Mouse (Mus musculus): ENCODE results near the gene Slc17a7. TPM values are rescaled to one million over a fixed set of nuclear protein-coding genes. Genes with fewer than 3 reads are reported as not detected.
A peak's percentile ranks its signal among the peaks of the same experiment; 100 is the strongest.
"Not testable (repeated sequence)": the region's sequence is repeated elsewhere in the genome, so short reads cannot be mapped to it uniquely, and the experiment has no call there.

Slc17a7 gene
- polyA plus RNA-seq, 1 experiment from 2014 or later, result 3.8 TPM

- H3K27ac ChIP-seq (ENCODE audit: poor library complexity, severe bottlenecking), result no peak overlapping the region
- H3K9me3 ChIP-seq (replicated peaks), result peaks cover 47% of the 10 kb centered on the region
- no peak for ATAC-seq (ENCODE audit: insufficient number of reproducible peaks, low FRiP score)
- no peak overlapping the region for H3K4me2 ChIP-seq
- H3K9ac ChIP-seq, result no peak overlapping the region
- H3K27me3 ChIP-seq (replicated peaks), result peaks cover 97% of the 10 kb centered on the region
- no peak overlapping the region for H3K4me3 ChIP-seq
- peaks cover 16% of the 10 kb centered on the region for H3K4me1 ChIP-seq (replicated peaks)
- peaks cover 12% of the 10 kb centered on the region; the same call in 1 of the 2 replicates for H3K36me3 ChIP-seq
- WGBS, result 5% methylated on average over 19 of the region's 19 CpGs
These were observed 4.2 kb downstream of the Slc17a7 start for GRCm38 (mm10) chr7:45167761-45168445.

DNA sequence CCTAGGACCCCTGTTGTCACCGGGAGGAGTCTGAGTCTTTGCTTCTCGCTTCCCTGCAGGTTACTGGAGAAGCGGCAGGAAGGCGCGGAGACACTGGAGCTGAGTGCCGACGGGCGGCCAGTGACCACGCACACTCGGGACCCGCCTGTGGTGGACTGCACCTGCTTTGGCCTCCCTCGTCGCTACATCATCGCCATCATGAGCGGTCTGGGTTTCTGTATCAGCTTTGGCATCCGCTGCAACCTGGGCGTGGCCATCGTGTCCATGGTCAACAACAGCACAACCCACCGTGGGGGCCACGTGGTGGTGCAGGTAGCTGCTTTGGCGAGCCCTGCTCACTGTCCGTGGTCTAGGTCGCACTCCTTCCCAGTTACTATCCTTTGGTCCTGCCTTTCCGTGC, 4.9 kb downstream of the Slc17a7 start:
- H3K4me3 ChIP-seq, result peak overlapping the region; percentile 10; the same call in 1 of the 2 replicates
- H3K36me3 ChIP-seq, result peaks cover 12% of the 10 kb centered on the region; the same call in 1 of the 2 replicates
- H3K27ac ChIP-seq (ENCODE audit: poor library complexity, severe bottlenecking), result no peak overlapping the region
- H3K4me1 ChIP-seq (replicated peaks), result peaks cover 15% of the 10 kb centered on the region
- no peak for ATAC-seq (ENCODE audit: insufficient number of reproducible peaks, low FRiP score)
- no peak overlapping the region for H3K4me2 ChIP-seq
- H3K9ac ChIP-seq, result no peak overlapping the region
- H3K27me3 ChIP-seq (replicated peaks), result peaks cover 95% of the 10 kb centered on the region
- peaks cover 49% of the 10 kb centered on the region for H3K9me3 ChIP-seq (replicated peaks)
- WGBS, result 6% methylated on average over 24 of the region's 24 CpGs

DNA sequence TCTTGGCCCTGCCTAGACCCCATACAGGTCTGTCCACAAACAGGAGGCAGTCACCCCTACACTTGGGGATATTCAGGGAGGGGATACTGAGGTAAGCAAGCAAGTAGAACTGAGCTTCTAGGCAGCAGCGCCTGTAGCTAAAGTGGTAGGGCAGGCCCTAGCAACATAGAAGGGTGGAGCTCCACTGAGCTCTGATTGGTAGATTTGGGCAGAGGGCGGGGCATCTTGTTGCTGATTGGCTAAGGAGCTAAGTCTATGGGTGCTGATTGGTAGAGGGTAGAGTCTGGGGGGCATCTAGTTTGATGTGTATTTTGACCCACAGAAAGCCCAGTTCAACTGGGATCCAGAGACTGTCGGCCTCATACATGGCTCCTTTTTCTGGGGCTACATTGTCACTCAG, 5.7 kb downstream of the Slc17a7 start:
- H3K4me3 ChIP-seq, result no peak overlapping the region
- no peak overlapping the region for H3K27ac ChIP-seq (ENCODE audit: poor library complexity, severe bottlenecking)
- H3K4me2 ChIP-seq, result no peak overlapping the region
- peaks cover 49% of the 10 kb centered on the region for H3K9me3 ChIP-seq (replicated peaks)
- no peak for ATAC-seq (ENCODE audit: insufficient number of reproducible peaks, low FRiP score)
- H3K27me3 ChIP-seq (replicated peaks), result peaks cover 94% of the 10 kb centered on the region
- H3K36me3 ChIP-seq, result peaks cover 12% of the 10 kb centered on the region; the same call in 1 of the 2 replicates
- no peak overlapping the region for H3K9ac ChIP-seq
- WGBS, result 85% methylated on average over 3 of the region's 3 CpGs
- peaks cover 6% of the 10 kb centered on the region; the same call in 1 of the 2 replicates for H3K4me1 ChIP-seq (replicated peaks)

DNA sequence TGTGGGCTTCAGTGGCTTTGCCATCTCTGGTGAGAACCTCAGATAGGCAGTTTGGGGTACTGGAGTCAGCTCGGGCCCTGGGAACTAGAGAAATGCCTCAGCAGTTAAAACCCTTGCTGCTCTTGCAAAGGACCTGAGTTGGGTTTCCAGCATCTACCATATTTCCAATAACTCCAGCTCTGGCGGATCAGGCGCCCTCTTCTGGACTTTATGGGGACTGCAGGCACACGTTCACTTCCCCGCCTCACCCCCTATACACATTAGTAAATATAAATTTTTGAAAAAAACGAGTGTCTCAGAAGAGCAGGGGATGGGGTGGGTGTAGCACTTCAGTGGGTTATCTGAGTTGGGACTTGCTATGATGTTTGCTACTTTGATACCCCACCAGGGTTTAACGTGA, 9.2 kb downstream of the Slc17a7 start:
- no peak for ATAC-seq (ENCODE audit: insufficient number of reproducible peaks, low FRiP score)
- H3K4me2 ChIP-seq, result no peak overlapping the region
- no peak overlapping the region for H3K9ac ChIP-seq
- no peak overlapping the region for H3K27ac ChIP-seq (ENCODE audit: poor library complexity, severe bottlenecking)
- peaks cover 94% of the 10 kb centered on the region for H3K27me3 ChIP-seq (replicated peaks)
- 56% methylated on average over 7 of the region's 7 CpGs for WGBS
- H3K4me3 ChIP-seq, result no peak overlapping the region
- H3K4me1 ChIP-seq (replicated peaks), result peaks cover 16% of the 10 kb centered on the region
- peaks cover 12% of the 10 kb centered on the region; the same call in 1 of the 2 replicates for H3K36me3 ChIP-seq
- H3K9me3 ChIP-seq (replicated peaks), result peaks cover 49% of the 10 kb centered on the region

DNA sequence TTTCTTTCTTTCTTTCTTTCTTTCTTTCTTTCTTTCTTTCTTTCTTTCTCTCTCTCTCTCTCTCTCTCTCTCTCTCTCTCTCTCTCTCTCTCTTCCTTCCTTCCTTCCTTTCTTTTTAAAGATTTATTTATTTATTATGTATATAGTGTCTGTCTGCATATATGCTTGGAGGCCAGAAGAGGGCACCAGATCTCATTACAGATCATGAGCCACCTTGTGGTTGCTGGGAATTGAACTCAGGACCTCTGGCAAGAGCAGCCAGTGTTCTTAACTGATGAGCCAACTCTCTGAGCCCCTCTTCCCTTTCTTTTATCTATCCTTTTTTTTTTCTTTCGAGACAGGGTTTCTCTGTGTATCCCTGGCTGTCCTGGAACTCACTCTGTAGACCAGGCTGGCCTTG, 10.0 kb downstream of the Slc17a7 start:
- not testable (repeated sequence) for ATAC-seq (ENCODE audit: insufficient number of reproducible peaks, low FRiP score); H3K9ac ChIP-seq; H3K27ac ChIP-seq (ENCODE audit: poor library complexity, severe bottlenecking); H3K4me2 ChIP-seq; H3K4me3 ChIP-seq
- Histone ChIP-seq H3K4me1 (replicated peaks) (peaks cover 16% of the 10 kb centered on the region), H3K36me3 (peaks cover 12% of the 10 kb centered on the region; the same call in 1 of the 2 replicates), H3K9me3 (replicated peaks) (peaks cover 43% of the 10 kb centered on the region), H3K27me3 (replicated peaks) (peaks cover 94% of the 10 kb centered on the region)
- WGBS, result 53% methylated on average over 1 of the region's 1 CpGs

DNA sequence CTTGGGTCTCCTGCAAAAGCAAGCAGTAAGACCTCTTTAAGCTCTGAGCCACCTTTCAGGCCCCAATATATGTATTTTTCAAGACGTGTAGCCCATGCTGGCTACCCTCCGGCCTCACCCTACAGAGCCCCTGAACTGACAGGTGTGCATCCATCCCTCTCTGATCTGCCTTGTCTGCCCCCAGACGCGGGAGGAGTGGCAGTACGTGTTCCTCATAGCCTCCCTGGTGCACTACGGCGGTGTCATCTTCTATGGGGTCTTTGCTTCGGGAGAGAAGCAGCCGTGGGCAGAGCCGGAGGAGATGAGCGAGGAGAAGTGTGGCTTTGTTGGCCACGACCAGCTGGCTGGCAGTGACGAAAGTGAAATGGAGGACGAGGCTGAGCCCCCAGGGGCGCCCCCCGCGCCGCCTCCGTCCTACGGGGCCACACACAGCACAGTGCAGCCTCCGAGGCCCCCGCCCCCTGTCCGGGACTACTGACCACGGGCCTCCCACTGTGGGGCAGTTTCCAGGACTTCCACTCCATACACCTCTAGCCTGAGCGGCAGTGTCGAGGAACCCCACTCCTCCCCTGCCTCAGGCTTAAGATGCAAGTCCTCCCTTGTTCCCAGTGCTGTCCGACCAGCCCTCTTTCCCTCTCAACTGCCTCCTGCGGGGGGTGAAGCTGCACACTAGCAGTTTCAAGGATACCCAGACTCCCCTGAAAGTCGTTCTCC, 11.0 kb downstream of the Slc17a7 start:
- no peak overlapping the region for H3K27ac ChIP-seq (ENCODE audit: poor library complexity, severe bottlenecking)
- H3K27me3 ChIP-seq (replicated peaks), result peaks cover 94% of the 10 kb centered on the region
- peaks cover 33% of the 10 kb centered on the region for H3K9me3 ChIP-seq (replicated peaks)
- H3K9ac ChIP-seq, result no peak overlapping the region; the same call in 1 of the 2 replicates
- peak overlapping the region; percentile 35 for H3K4me2 ChIP-seq
- peak overlapping the region; percentile 7; the same call in 1 of the 2 replicates for H3K4me3 ChIP-seq
- peaks cover 16% of the 10 kb centered on the region for H3K4me1 ChIP-seq (replicated peaks)
- ATAC-seq (ENCODE audit: insufficient number of reproducible peaks, low FRiP score), result no peak
- H3K36me3 ChIP-seq, result peaks cover 3% of the 10 kb centered on the region; the same call in 1 of the 2 replicates
- 5% methylated on average over 29 of the region's 29 CpGs for WGBS

GRCm38 (mm10) chr7:45175398-45175797, 11.6 kb downstream of the Slc17a7 start:
- WGBS, result 2% methylated on average over 13 of the region's 13 CpGs
- Histone ChIP-seq H3K4me3 (no peak overlapping the region), H3K4me1 (replicated peaks) (peaks cover 16% of the 10 kb centered on the region), H3K36me3 (no peaks in the 10 kb centered on the region), H3K9ac (no peak overlapping the region), H3K4me2 (no peak overlapping the region), H3K27me3 (replicated peaks) (peaks cover 97% of the 10 kb centered on the region), H3K27ac (ENCODE audit: poor library complexity, severe bottlenecking) (no peak overlapping the region), H3K9me3 (replicated peaks) (peaks cover 27% of the 10 kb centered on the region)
- no peak for ATAC-seq (ENCODE audit: insufficient number of reproducible peaks, low FRiP score)

- Histone ChIP-seq H3K27me3 (replicated peaks) (peaks cover 97% of the 10 kb centered on the region), H3K4me2 (peak overlapping the region; percentile 53), H3K27ac (ENCODE audit: poor library complexity, severe bottlenecking) (no peak overlapping the region), H3K9me3 (replicated peaks) (peaks cover 21% of the 10 kb centered on the region), H3K4me3 (peak overlapping the region; percentile 32), H3K4me1 (replicated peaks) (peaks cover 21% of the 10 kb centered on the region), H3K9ac (0 out of 2 replicates have a peak overlapping the region, but pooled peaks have one; percentile 21), H3K36me3 (no peaks in the 10 kb centered on the region)
- ATAC-seq (ENCODE audit: insufficient number of reproducible peaks, low FRiP score), result no peak
- 1% methylated on average over 23 of the region's 23 CpGs for WGBS
These were observed 12.2 kb downstream of the Slc17a7 start for GRCm38 (mm10) chr7:45175929-45176328.

GRCm38 (mm10) chr7:45176356-45176755, 12.6 kb downstream of the Slc17a7 start:
- Histone ChIP-seq H3K4me1 (replicated peaks) (peaks cover 26% of the 10 kb centered on the region), H3K27ac (ENCODE audit: poor library complexity, severe bottlenecking) (no peak overlapping the region), H3K9me3 (replicated peaks) (peaks cover 17% of the 10 kb centered on the region), H3K9ac (0 out of 2 replicates have a peak overlapping the region, but pooled peaks have one; percentile 21), H3K4me2 (peak overlapping the region; percentile 53), H3K4me3 (peak overlapping the region; percentile 32), H3K36me3 (no peaks in the 10 kb centered on the region), H3K27me3 (replicated peaks) (peaks cover 98% of the 10 kb centered on the region)
- no peak for ATAC-seq (ENCODE audit: insufficient number of reproducible peaks, low FRiP score)
- WGBS, result 3% methylated on average over 30 of the region's 31 CpGs

DNA sequence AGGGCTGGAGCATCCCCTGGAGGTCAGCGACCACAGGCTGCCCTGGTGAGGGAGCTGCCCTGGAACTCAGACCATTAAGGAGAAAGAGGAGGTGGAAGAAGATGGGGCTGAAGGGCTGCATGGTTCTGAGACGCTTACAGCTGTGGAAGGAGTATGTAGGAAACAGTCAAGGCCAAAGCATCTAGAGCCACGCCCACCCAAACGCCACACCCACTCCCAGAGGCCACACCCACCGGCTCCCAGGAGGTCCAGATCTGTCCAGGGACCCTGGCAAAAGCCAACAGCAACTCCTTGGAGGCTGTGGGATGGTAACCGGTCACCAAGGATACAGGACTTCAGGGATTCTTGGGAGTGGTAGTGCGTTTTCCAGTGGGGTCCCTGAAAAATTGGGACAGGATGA, 14.8 kb downstream of the Slc17a7 start:
- Histone ChIP-seq H3K27me3 (replicated peaks) (peaks cover 97% of the 10 kb centered on the region), H3K4me3 (no peak overlapping the region), H3K9me3 (replicated peaks) (no peaks in the 10 kb centered on the region), H3K4me1 (replicated peaks) (peaks cover 38% of the 10 kb centered on the region), H3K27ac (ENCODE audit: poor library complexity, severe bottlenecking) (no peak overlapping the region), H3K4me2 (no peak overlapping the region), H3K9ac (no peak overlapping the region), H3K36me3 (no peaks in the 10 kb centered on the region)
- ATAC-seq (ENCODE audit: insufficient number of reproducible peaks, low FRiP score), result no peak
- 29% methylated on average over 7 of the region's 7 CpGs for WGBS

DNA sequence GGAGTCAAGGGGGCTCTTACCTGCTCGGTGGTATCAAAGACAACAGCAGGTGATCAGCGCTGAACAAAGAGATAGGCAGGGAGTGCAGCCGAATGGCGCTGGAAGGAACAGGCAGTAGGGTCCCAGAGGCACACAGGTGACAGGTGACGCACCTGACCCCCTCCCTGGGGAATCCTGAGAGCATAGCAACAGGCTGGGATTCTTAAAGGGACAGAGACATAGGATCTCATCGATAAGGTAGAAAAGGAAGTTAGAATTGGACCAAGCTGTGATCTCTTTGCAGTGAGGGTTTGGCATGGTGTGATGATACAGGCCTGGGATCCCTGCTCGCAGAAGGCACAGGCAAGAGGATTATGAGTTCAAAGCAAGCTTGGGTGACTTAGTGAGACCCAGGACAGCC, 15.7 kb downstream of the Slc17a7 start, which contains the start of gene Gfy:
TSS of gene Gfy (minus strand) at position 101 of the 400 bp plus-strand sequence.
- Histone ChIP-seq H3K27me3 (replicated peaks) (peaks cover 98% of the 10 kb centered on the region), H3K9ac (no peak within 1 kb of the TSS), H3K9me3 (replicated peaks) (no peaks in the 10 kb centered on the region), H3K36me3 (no peaks in the 10 kb centered on the region), H3K4me3 (no peak within 1 kb of the TSS), H3K27ac (ENCODE audit: poor library complexity, severe bottlenecking) (no peak within 1 kb of the TSS), H3K4me1 (replicated peaks) (peaks cover 38% of the 10 kb centered on the region), H3K4me2 (no peak within 1 kb of the TSS)
- WGBS, result 33% methylated on average over 7 of the region's 7 CpGs
- no peak for ATAC-seq (ENCODE audit: insufficient number of reproducible peaks, low FRiP score)

Measured in heart, embryonic 12.5 days (tissue).